Comparison of ENCODE assay signal across 8 mouse cellular contexts in the genomic region with DNA sequence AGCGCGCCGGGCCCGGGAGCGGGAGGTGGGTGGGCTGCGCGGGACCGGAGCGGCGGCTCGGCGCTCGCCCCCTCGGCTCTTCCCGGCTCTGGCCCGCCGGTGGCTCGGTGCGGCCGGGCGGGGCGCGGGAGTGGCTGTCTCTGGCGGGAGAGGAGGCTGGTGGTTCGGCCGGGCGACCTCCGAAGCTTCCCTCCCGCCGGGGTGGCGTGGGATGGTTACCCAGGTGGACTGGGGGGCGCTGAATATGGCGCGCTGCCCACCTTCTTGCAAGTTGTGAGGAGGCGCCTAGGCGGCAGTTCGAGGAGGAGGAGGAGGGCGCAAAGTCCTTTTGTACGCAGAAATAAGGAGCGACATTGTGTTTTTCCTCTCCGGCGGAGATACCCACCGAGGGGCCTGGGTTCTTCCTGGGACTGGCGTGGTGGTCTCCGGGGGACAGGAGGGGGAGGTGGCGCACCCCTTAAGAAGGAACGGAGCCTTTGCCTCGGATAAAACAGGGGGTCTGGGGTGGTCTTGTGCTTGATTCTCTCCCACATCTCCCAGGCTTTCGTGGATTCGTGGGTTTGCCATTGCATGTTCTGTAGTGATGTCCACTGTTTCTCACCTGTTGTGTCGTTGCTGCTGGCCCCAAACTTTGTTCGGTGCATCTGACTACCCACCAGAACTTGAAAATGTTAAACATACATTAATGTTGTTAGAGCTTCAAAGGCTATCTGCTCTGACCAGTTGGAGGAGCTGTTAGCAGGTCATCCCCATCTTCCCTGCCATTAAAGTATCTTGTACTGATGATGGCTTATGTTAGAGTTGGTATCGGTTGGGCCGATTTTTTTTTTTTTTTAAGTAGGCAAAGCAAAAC. TPM values are rescaled to one million over a fixed set of nuclear protein-coding genes. Genes with fewer than 3 reads are reported as not detected.
DNase-seq lines count a peak whose midpoint lies in the region; ATAC-seq lines count a peak whose summit lies in the region.

No protein-coding gene starts in this region.

- DNase-seq in adrenal gland, adult 2 months: peak; percentile 79
- DNase-seq in embryo, embryonic 10 days (ENCODE audit: low spot score): peak; percentile 50
- DNase-seq in gastrocnemius, postnatal 14 days: peak; percentile 71
- peak; percentile 79 for DNase-seq in left cerebral cortex, postnatal 4 days
- peak; percentile 70 for DNase-seq in midbrain, embryonic 10.5 days (ENCODE audit: low spot score)
- DNase-seq in skeletal muscle tissue, adult 2 months (ENCODE audit: low read depth, low spot score): peak; percentile 18
- DNase-seq in yolk sac, embryonic 10.5 days (ENCODE audit: low spot score): peak; percentile 64

- no peaks in the 10 kb centered on the region for H3K27me3 ChIP-seq in midbrain, embryonic 10.5 days (ENCODE audit: low read depth, poor library complexity, severe bottlenecking)

- no peaks in the 10 kb centered on the region for H3K9me3 ChIP-seq in midbrain, embryonic 10.5 days (replicated peaks)

- H3K27ac ChIP-seq in midbrain, embryonic 10.5 days (replicated peaks): peak overlapping the region; percentile 100

- H3K4me3 ChIP-seq in midbrain, embryonic 10.5 days: peak overlapping the region; percentile 99

- H3K36me3 ChIP-seq in midbrain, embryonic 10.5 days: peaks cover 24% of the 10 kb centered on the region

- WGBS in midbrain, embryonic 10.5 days: under 1% methylated on average over 53 of the region's 54 CpGs

- intact Hi-C loops in gastrocnemius, postnatal 14 days (cut with DNase I; ENCODE audit: low total_unique reads): no loop called here
- intact Hi-C loops in left cerebral cortex, postnatal 4 days (cut with DNase I): no loop called here

- peaks cover 27% of the 10 kb centered on the region for H3K4me1 ChIP-seq in midbrain, embryonic 10.5 days

- ATAC-seq in inflammation-experienced regulatory T-cells, adult 6 months: peak; percentile 15

RNA-seq across cellular contexts. Expression of gene Nrf1, which starts 0.9 kb away (rescaled TPM):
- 10 to 100 TPM; 20.1 to 24.3 TPM for total RNA-seq in adrenal gland, adult 2 months (2021)
- 10.0 and 11.0 TPM in 2 replicates for polyA plus RNA-seq in adrenal gland, adult 2 months (2012; rRNA removed)
- 10 to 100 TPM; 10.2 to 11.5 TPM for total RNA-seq in gastrocnemius, postnatal 14 days (2021)
- 10 to 100 TPM; 87.3 to 91.7 (median 87.5) TPM for polyA plus RNA-seq in inflammation-experienced regulatory T-cells, adult 6 months (2017; shearing (Covaris generic))
- total RNA-seq in left cerebral cortex, postnatal 4 days (2021): 10 to 100 TPM; 25.4 to 32.6 TPM
- 92.9 and 96.1 TPM in 2 replicates for polyA plus RNA-seq in midbrain, embryonic 10.5 days (2016; fragmentation: Nextera tagmentation; extraction: Ambion mirVana)

Comparison
In these comparisons a context has a peak if more than half of its experiments do, and no peak if none do; other contexts are left out.
1. Peak in every context shown above with its lines: DNase-seq, ATAC-seq, H3K4me3 ChIP-seq and H3K27ac ChIP-seq.
2. DNase-seq: peak in every context shown above with its lines; median percentile 79 in adrenal gland, adult 2 months; 79 in left cerebral cortex, postnatal 4 days; 71 in gastrocnemius, postnatal 14 days; 70 in midbrain, embryonic 10.5 days; 64 in yolk sac, embryonic 10.5 days; 50 in embryo, embryonic 10 days; 18 in skeletal muscle tissue, adult 2 months.